Mouse (Mus musculus) layer of hippocampus, postnatal 14 days (tissue): ENCODE results near the gene Gm5114. TPM values are rescaled to one million over a fixed set of nuclear protein-coding genes. Genes with fewer than 3 reads are reported as not detected.
A peak's percentile ranks its signal among the peaks of the same experiment; 100 is the strongest.
"Not testable (repeated sequence)": the region's sequence is repeated elsewhere in the genome, so short reads cannot be mapped to it uniquely, and the experiment has no call there.

Experiments used
- DNase-seq, 2 experiments: peaks; one replicate each; pipeline ENCODE4 v3.0.0; 2021 to 2022; ENCODE audit warnings: low spot score in 2 of 2, mixed read lengths in 1 of 2
- long read RNA-seq, 2 experiments: library from polyadenylated mRNA; stranded (forward); transcript quantifications; one replicate each; pipeline ENCODE4 v2.0.0; 2021
- microRNA-seq, 2 experiments: library from miRNA; unstranded; fragments of <30 nt; microRNA quantifications; one replicate each; pipeline ENCODE4 v1.2.0; 2021
- total RNA-seq, 2 experiments: library from RNA; stranded (reverse); gene quantifications; 2 replicates each; pipeline ENCODE4 v1.2.3; 2021

Gm5114 gene
- total RNA-seq: not detected
- long read RNA-seq, experiment 1: 0 reads
- long read RNA-seq, experiment 2: 0 reads

DNA sequence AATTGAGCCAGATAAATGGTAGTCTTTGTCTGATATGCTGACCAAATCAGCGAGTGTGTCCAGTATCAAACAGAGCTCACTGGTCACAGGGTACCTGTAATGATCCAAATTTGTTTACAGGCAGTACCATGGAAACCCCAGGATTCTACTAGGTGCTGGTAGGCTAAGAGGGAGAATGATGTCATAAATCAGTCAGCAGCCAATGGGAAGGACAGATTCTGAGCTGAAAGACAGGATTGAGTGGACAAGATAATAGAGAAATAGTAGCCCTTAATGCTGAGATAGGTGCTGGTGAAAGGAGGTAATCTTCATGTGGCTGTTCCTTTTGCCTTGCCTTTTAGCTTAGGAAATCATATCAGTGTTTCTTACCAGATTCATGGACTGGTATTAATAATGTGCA lies at the start of gene Gm5114:
Gene Gm5114 (minus strand): TSS at position 101 of the 400 bp plus-strand sequence.
- DNase-seq: not testable (repeated sequence)

DNA sequence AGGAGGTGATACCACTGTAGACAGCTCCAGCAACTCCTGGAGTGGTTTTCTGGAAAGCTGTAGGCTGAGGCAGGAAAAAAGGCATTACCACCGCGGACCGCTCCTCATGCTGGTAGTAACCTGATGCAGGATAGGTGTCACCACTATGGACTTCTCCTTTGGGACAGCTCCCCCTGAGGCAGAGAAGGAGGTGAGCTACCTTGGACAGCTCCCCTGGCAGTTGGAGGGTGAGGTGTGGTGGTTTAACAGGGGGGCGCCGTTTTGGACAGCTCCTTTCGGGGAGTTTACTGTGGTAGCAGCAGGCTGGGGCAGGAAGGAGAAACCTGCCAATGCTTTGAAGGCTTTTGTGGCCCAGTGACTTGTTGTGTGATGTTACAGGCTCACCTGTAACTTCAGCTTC lies 42.8 kb upstream of the Gm5114 start:
- DNase-seq: no peak

GRCm38 (mm10) chr7:39449260-39450021 lies 36.5 kb upstream of the Gm5114 start:
- DNase-seq: peak; percentile 81 to 96

GRCm38 (mm10) chr7:39448626-39449242 lies 35.8 kb upstream of the Gm5114 start:
- no peak for DNase-seq

GRCm38 (mm10) chr7:39441237-39441636 lies 28.3 kb upstream of the Gm5114 start:
- DNase-seq: no peak

DNA sequence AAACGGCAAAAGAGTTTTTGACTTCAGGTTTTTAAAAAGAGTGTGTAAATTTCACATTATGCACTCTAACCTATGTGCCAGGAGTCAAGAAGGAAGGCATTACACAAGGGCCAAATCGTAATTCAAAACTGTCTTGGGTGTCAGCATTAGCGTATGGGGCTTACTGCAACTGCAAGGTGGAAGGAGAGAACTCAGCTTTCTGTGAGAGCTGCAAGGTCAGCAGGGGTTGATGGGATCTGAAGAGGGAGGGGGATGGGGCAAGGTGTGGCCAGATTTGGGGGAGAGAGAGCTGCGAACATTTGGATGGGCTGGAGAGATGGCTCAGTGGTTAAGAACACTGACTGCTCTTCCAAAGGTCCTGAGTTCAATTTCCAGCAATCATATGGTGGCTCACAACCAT lies 27.4 kb upstream of the Gm5114 start:
- DNase-seq: no peak

Small RNAs within 50 kb of the gene (microRNA-seq; reads per million reads assigned to microRNA genes)
- 0 reads per million in 2 experiments for gene Gm27437

Other genes with a start within 250 kb of the Gm5114 start
- 1 to 10 TPM; 3.7 to 4.0 TPM for gene Zfp619, start 104.6 kb upstream of the Gm5114 start, total RNA-seq